In the genomic region with DNA sequence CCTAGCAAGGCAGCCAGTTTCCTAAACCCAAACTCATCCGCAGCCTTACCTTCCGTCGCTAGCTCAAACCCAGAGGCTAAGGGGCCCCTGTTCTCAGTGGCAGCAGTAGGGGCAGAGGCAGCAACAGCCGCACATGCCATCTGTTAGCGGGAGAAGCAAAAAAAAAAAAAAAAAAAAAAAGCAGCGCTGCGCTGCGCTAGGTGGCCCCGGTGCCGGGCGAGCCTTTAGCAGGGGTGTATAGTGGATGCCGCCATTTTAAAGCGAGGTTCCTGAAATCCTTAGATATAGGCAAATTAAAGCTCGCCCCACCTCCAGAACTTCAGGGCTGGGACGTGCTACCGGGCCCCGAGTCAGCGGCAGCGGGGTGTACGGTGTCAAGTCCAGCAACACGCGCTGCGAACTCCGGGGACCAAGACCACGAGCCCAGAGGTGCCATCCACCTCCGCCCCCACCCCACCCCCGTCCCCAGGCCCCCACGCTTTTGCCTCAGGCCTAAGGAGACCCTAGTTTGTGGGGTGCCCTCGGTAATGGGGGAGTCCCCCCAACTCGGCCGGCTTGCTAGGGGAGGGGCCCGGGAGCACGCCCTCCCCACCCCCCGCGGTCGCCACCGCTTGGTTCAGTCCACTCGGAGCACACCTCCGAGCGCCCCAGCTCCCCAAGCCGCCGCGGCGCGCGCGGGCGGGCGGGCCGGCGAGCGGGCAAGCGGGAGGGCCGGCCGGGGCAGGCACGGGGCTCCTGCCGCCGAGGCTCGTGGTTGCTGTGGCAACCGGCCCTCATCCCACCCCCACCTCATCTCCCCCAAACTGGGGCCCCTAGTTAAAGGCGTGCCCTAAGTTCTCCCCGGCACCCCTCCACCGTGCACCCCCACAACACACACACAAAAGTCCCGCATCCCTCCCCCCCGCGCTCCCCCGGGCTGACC, we compare ENCODE assay signal across 8 mouse cellular contexts. TPM values are rescaled to one million over a fixed set of nuclear protein-coding genes. Genes with fewer than 3 reads are reported as not detected.
DNase-seq lines count a peak whose midpoint lies in the region; ATAC-seq and TF ChIP-seq lines count a peak whose summit lies in the region.

No protein-coding gene starts in this region.

- DNase-seq in right cerebral cortex, postnatal 14 days: peak; percentile 6
- DNase-seq in right cerebral cortex, postnatal 36 days (ENCODE audit: low spot score in 2 of 2): no peak
- peak; percentile 60 to 63 for DNase-seq in heart, adult 2 months
- peak; percentile 65 for DNase-seq in lung, postnatal 36 days
- peak; percentile 48 for DNase-seq in retina, embryonic 14.5 days (ENCODE audit: low spot score)
- peak; percentile 31 to 60 for DNase-seq in urinary bladder, postnatal 4 days (ENCODE audit: low spot score in 2 of 2)

- H3K4me3 ChIP-seq in heart, adult 2 months: peak overlapping the region; percentile 46
- H3K4me3 ChIP-seq in kidney, embryonic 14.5 days (ENCODE audit: low read length): peak overlapping the region; percentile 48

- peak overlapping the region; percentile 63 for H3K4me2 ChIP-seq in kidney, embryonic 14.5 days (replicated peaks; ENCODE audit: low read depth, low read length)

- H3K9me3 ChIP-seq in kidney, embryonic 14.5 days (ENCODE audit: control insufficient read depth, low read length): no peaks in the 10 kb centered on the region

- no peaks in the 10 kb centered on the region for H3K36me3 ChIP-seq in heart, adult 2 months (ENCODE audit: control insufficient read depth, insufficient read depth, low read length)
- no peaks in the 10 kb centered on the region for H3K36me3 ChIP-seq in kidney, embryonic 14.5 days (ENCODE audit: control insufficient read depth, insufficient read depth, low read length)

- no peak overlapping the region for H3K27ac ChIP-seq in heart, adult 2 months
- peak overlapping the region; percentile 37; the same call in 1 of the 2 replicates for H3K27ac ChIP-seq in kidney, embryonic 14.5 days (ENCODE audit: low read depth, low read length)

- no peaks in the 10 kb centered on the region; the same call in 1 of the 2 replicates for H3K27me3 ChIP-seq in heart, adult 2 months (ENCODE audit: control insufficient read depth, insufficient read depth, low read length)
- no peaks in the 10 kb centered on the region for H3K27me3 ChIP-seq in kidney, embryonic 14.5 days (ENCODE audit: control insufficient read depth, insufficient read depth, low read length)

- no peak for TF ChIP-seq CTCF in heart, adult 2 months (IDR thresholded peaks at IDR 0.05)

- H3K79me2 ChIP-seq in heart, adult 2 months (replicated peaks; ENCODE audit: control insufficient read depth, insufficient read depth, low read length): no peaks in the 10 kb centered on the region

- peak overlapping the region; percentile 56 for H3K9ac ChIP-seq in heart, adult 2 months (ENCODE audit: low read depth, low read length)
- H3K9ac ChIP-seq in kidney, embryonic 14.5 days (ENCODE audit: low read depth, low read length): peak overlapping the region; percentile 65

- ATAC-seq in common myeloid progenitor, adult 5-6 weeks (replicated peaks; ENCODE audit: low read depth, poor library complexity, severe bottlenecking): peak; percentile 85
- ATAC-seq in kidney, embryonic 14.5 days (ENCODE audit: low FRiP score, low TSS enrichment): peak; percentile 86

- H3K4me1 ChIP-seq in heart, adult 2 months (ENCODE audit: control insufficient read depth, insufficient read depth, low read length): no peaks in the 10 kb centered on the region; the same call in 1 of the 2 replicates
- H3K4me1 ChIP-seq in kidney, embryonic 14.5 days (ENCODE audit: control insufficient read depth, insufficient read depth, low read length): no peaks in the 10 kb centered on the region

- TF ChIP-seq POLR2A in heart, adult 2 months (IDR thresholded peaks at IDR 0.05; ENCODE audit: insufficient read depth, low read depth, low read length): no peak

- no peak for TF ChIP-seq EP300 in heart, adult 2 months (IDR thresholded peaks at IDR 0.05; ENCODE audit: insufficient read depth, low read depth, low read length)

- intact Hi-C loops in heart, adult 2 months (cut with DNase I): no loop called here

- WGBS in heart, adult 2 months: 21% methylated on average over 65 of the region's 67 CpGs
- WGBS in kidney, embryonic 14.5 days: 30% methylated on average over 45 of the region's 67 CpGs

RNA-seq across cellular contexts. Expression of gene Mbnl3, which starts 1.4 kb away (rescaled TPM):
- total RNA-seq in common myeloid progenitor, adult 5-6 weeks (2017): 57.8 and 59.5 TPM in 2 replicates
- 1 to 10 TPM in 1 of 2 experiments, under 1 TPM in 1; 0.93 to 1.5 TPM for total RNA-seq in heart, adult 2 months (2021)
- polyA plus RNA-seq in heart, adult 2 months (2012; rRNA removed): 0.41 and 0.56 TPM in 2 replicates
- polyA plus RNA-seq in kidney, embryonic 14.5 days (2014; fragmentation: Nextera tagmentation; extraction: Ambion mirVana): 10.1 and 12.9 TPM in 2 replicates

Comparison
In these comparisons a context has a peak if more than half of its experiments do, and no peak if none do; other contexts are left out.
1. DNase-seq: peak in right cerebral cortex, postnatal 14 days (single experiment), heart, adult 2 months (2 of 2), lung, postnatal 36 days (single experiment), retina, embryonic 14.5 days (single experiment) and urinary bladder, postnatal 4 days (2 of 2); none in right cerebral cortex, postnatal 36 days (0 of 2).
2. RNA of gene Mbnl3, which starts 1.4 kb away (total RNA-seq): 57.8 to 59.5 TPM in common myeloid progenitor, adult 5-6 weeks; 0.93 to 1.5 TPM in heart, adult 2 months; every median in the first group is over 10 times any median in the second.